Mouse (Mus musculus): ENCODE measurements at regions not wholly inside any gene's neighbourhood (a gene's known extent, or its start where the extent isn't known, plus 50 kb on each side); places are given as distances from the start of the nearest gene placed in this dataset.

GRCm38 (mm10) chr17:79414006-79414405 lies 59.1 kb upstream of the Cdc42ep3 start:
- no peak for DNase-seq (ENCODE audit: low read depth, low spot score)

GRCm38 (mm10) chr17:79417953-79418352 lies 63.1 kb upstream of the Cdc42ep3 start:
- DNase-seq (ENCODE audit: low read depth, low spot score) = no peak

- DNase-seq (ENCODE audit: low read depth, low spot score) = no peak
These were observed 66.7 kb upstream of the Cdc42ep3 start for GRCm38 (mm10) chr17:79421618-79422017.

- DNase-seq (ENCODE audit: low read depth, low spot score) = no peak
These were observed 84.3 kb upstream of the Cdc42ep3 start for GRCm38 (mm10) chr17:79439182-79439581.

GRCm38 (mm10) chr17:79442507-79443115 lies 87.7 kb upstream of the Cdc42ep3 start:
- no peak for DNase-seq (ENCODE audit: low read depth, low spot score)

- DNase-seq (ENCODE audit: low read depth, low spot score) = no peak
These were observed 92.3 kb upstream of the Cdc42ep3 start for GRCm38 (mm10) chr17:79447170-79447569.

- DNase-seq (ENCODE audit: low read depth, low spot score) = no peak
These were observed 96.4 kb upstream of the Cdc42ep3 start for GRCm38 (mm10) chr17:79451141-79451860.

GRCm38 (mm10) chr17:79453825-79454224 lies 98.9 kb upstream of the Cdc42ep3 start:
- DNase-seq (ENCODE audit: low read depth, low spot score) = no peak

- DNase-seq (ENCODE audit: low read depth, low spot score) = no peak
These were observed 99.6 kb upstream of the Cdc42ep3 start for GRCm38 (mm10) chr17:79454526-79454925.

- no peak for DNase-seq (ENCODE audit: low read depth, low spot score)
These were observed 100.3 kb upstream of the Cdc42ep3 start for GRCm38 (mm10) chr17:79455229-79455628.

GRCm38 (mm10) chr17:79457636-79458035 lies 102.7 kb upstream of the Cdc42ep3 start:
- DNase-seq (ENCODE audit: low read depth, low spot score) = no peak

- no peak for DNase-seq (ENCODE audit: low read depth, low spot score)
These were observed 106.8 kb upstream of the Cdc42ep3 start for GRCm38 (mm10) chr17:79461681-79462091.

GRCm38 (mm10) chr17:79463074-79463694 lies 108.3 kb upstream of the Cdc42ep3 start:
- DNase-seq (ENCODE audit: low read depth, low spot score) = no peak

- DNase-seq (ENCODE audit: low read depth, low spot score) = no peak
These were observed 110.8 kb upstream of the Cdc42ep3 start for GRCm38 (mm10) chr17:79465666-79466065.

GRCm38 (mm10) chr17:79471639-79472038 lies 116.7 kb upstream of the Cdc42ep3 start:
- no peak for DNase-seq (ENCODE audit: low read depth, low spot score)

GRCm38 (mm10) chr17:79472106-79472995 lies 117.5 kb upstream of the Cdc42ep3 start:
- no peak for DNase-seq (ENCODE audit: low read depth, low spot score)

GRCm38 (mm10) chr17:79476671-79477070 lies 121.8 kb upstream of the Cdc42ep3 start:
- no peak for DNase-seq (ENCODE audit: low read depth, low spot score)

GRCm38 (mm10) chr17:79481112-79481738 lies 126.3 kb upstream of the Cdc42ep3 start:
- no peak for DNase-seq (ENCODE audit: low read depth, low spot score)

- no peak for DNase-seq (ENCODE audit: low read depth, low spot score)
These were observed 127.0 kb upstream of the Cdc42ep3 start for GRCm38 (mm10) chr17:79481936-79482335.

GRCm38 (mm10) chr17:79485239-79485638 lies 126.4 kb upstream of the Rmdn2 start:
- DNase-seq (ENCODE audit: low read depth, low spot score) = no peak

GRCm38 (mm10) chr17:79489306-79489705 lies 122.4 kb upstream of the Rmdn2 start:
- DNase-seq (ENCODE audit: low read depth, low spot score) = no peak
